Mouse (Mus musculus): ENCODE measurements around the gene Nup98. TPM values are rescaled to one million over a fixed set of nuclear protein-coding genes. Genes with fewer than 3 reads are reported as not detected.

Nup98 gene
- 33.4 TPM for polyA plus RNA-seq (2014; fragmentation: Illumina TruSeq; extraction: RNeasy Lipid Tissue Mini Kit (QIAGEN cat#74804); ENCODE audit: low read depth, low replicate concordance)

DNA sequence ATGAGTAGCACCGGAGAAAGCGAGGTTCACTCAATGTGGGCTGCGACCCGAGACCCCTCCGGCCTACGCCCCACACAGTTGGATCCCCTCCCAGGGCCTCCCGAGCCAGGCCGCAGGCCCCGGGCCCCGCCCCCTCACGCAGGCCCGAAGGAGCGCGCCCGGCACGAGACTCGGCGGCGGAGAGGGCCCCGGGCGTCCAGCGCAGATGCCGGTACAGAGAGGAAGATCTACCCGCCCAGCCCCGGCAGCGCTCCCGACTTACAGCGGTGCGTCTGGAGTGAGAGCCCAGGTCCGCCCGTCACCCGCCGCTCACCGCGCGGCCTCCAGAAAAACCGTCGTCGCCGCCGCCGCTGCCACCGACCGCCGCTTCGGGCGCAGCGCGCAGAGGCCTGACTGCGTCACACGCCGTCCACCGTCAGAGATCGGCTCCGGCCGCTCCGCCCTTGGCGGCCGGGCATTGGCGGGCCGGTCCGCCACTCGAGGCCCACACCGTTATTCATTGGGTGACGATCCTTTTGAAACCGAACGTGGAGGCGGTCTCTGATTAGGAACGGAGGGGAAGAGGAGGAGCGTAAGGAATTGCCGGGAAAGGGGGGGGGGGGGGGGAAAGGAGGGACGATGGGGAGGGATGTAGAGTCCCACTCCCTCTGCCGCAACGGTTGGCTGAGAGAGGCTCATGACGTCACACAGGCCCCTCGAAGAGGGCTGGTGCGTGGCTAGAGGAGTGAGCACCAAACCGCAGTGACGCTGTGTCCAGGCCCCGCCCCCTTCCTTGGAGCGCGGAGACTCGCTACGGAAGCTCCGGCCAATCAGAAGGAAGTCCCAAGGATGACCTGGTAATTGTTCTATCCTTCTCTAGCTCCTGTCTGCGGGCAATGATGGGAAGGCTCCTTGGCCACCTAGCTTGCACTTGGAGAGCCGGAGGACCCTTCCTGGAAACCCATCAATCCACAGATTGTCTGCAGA is at the start of gene Nup98, which contains the start of gene Pgap2:
Nup98 (minus strand) TSS at position 421 of the 966 bp plus-strand sequence.
Pgap2 (plus strand) TSS at position 453 of the 966 bp plus-strand sequence.

DNA sequence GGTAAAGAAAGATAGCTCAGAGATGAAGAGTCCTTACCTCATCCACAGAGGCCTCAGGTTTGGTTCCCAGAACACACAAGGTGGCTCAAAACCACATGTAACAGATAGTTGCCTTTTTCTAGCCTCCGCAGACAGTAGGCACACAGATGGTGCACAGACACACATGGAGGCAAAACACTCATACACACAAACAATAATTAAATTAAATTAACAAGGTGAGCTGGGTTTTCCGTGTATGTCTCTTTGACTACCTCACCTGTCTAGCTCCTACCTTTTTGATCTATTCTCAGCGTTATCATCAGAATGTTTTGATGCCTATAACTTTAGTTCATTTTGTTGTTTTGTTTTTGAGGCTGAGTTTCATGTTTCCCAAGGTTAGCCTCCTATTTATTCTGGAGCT is 46.0 kb upstream of the Nup98 start, which contains the start of gene Rhog:
Rhog (minus strand) TSS at position 101 of the 400 bp plus-strand sequence.

DNA sequence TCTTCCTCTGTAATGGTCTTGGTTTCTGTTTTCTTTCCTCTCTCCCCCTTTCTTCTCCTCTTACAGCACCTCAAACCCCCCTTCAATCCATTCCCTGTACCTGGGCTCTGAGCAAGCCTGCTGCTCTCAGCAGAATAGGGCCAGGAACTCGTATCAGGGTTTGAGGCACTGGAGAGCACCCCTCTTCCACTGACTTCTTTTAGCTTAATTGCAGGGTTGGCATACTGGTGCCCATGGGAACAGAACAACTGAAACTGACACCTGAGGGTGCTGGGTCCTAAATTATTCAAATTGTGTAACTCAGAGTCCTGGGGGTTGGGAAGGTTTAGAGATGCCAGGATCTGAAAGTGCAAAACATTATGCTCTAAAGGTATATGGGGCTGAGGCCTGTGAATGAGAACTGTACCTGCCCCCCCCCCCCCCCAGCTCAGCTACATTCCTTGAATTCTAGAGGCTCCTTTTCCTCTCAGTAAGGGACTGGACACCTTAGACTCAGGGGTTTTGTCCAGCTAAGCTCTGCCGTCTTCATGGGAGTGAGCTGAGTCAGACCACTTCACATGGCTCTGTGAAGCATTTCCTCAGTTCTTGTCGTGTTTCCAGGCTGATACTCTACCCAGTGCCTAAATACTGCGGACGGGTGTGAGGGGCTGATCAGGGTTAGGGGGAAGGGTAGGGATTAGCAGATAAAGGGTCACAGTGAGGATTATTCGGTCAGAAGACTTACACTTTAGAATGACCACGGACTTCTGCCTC is 93.2 kb downstream of the Nup98 start, which contains the start of gene Chrna10:
Chrna10 (minus strand) TSS at position 250 of the 753 bp plus-strand sequence.

DNA sequence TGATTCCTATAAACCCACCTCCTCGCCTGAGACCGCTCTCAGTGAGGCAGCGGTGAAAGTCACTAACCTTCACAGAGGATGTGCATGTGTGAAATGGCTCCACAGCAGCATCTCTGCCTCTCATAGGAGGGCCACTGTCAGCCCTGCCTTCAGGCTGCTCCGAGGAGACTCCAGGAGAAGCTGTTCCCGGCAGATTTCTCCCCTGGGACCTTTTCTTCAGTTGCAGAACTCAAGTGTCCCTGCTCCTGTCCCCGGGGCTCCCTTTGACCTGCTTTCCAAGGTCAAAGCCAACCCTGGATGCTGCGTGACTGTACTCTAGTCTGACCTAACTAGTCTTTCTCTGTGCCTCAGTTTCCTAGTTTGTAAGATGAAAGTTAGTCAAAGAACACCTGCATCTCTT is 100.8 kb downstream of the Nup98 start, which contains the start of gene Art5:
Art5 (minus strand) TSS at position 319 of the 400 bp plus-strand sequence.

DNA sequence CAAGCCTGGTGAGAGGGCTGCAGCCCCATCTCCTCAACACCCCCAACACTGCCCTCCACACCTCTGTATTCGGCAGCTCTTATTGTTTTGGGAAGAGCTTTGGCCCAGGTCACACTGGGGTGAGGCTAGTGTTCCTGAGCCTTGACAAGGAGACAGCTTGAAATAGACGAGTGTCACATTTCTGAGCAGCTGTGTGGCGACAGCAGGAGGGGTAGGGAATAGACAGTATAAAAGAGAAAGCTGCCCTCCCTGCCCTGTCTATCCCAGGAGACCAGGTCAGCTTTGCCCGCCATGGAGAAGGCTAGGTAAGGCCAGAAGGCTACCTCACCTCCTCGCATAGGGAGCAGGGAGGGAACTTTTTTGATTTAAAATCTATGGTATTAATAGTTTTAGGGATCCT is 108.5 kb downstream of the Nup98 start, which contains the start of gene Art1:
Art1 (plus strand) TSS at position 257 of the 400 bp plus-strand sequence.

DNA sequence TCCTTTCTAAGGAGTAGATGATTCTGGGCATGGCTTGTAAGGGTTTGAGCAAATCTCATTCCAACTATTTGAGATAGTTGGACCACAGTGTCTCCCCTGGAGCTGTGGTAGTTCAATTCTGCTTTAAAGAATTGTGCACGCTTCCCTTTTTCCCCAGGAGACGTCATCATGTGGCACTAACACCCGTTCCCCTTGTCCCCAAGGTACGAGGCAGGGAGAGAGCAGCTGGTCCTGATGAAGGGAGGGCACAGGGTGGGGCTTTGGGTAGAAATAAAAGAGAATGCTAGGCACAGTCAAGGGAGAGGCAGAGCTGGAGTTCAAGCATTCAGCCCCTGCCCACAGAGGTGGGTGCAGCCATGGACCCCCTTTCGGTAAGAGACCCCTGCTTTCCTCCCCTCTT is 127.2 kb downstream of the Nup98 start, which contains the start of gene Trpc2:
Trpc2 (plus strand) TSS at position 301 of the 400 bp plus-strand sequence.

Other genes starting within 250 kb of the Nup98 start
- 9.1 TPM for gene Il18bp, start 191.5 kb downstream of the Nup98 start, polyA plus RNA-seq (2014; fragmentation: Illumina TruSeq; extraction: RNeasy Lipid Tissue Mini Kit (QIAGEN cat#74804); ENCODE audit: low read depth, low replicate concordance)
- 16.5 TPM for gene Rnf121, start 144.7 kb downstream of the Nup98 start, polyA plus RNA-seq (2014; fragmentation: Illumina TruSeq; extraction: RNeasy Lipid Tissue Mini Kit (QIAGEN cat#74804); ENCODE audit: low read depth, low replicate concordance)
- 9.9 TPM for gene Xndc1, start 144.7 kb downstream of the Nup98 start, polyA plus RNA-seq (2014; fragmentation: Illumina TruSeq; extraction: RNeasy Lipid Tissue Mini Kit (QIAGEN cat#74804); ENCODE audit: low read depth, low replicate concordance)
- gene Xntrpc, start 144.5 kb downstream of the Nup98 start, polyA plus RNA-seq (2014; fragmentation: Illumina TruSeq; extraction: RNeasy Lipid Tissue Mini Kit (QIAGEN cat#74804); ENCODE audit: low read depth, low replicate concordance): not detected
- gene Trpc2, start 127.1 kb downstream of the Nup98 start, polyA plus RNA-seq (2014; fragmentation: Illumina TruSeq; extraction: RNeasy Lipid Tissue Mini Kit (QIAGEN cat#74804); ENCODE audit: low read depth, low replicate concordance): not detected
- not detected for gene Art1, start 108.4 kb downstream of the Nup98 start, polyA plus RNA-seq (2014; fragmentation: Illumina TruSeq; extraction: RNeasy Lipid Tissue Mini Kit (QIAGEN cat#74804); ENCODE audit: low read depth, low replicate concordance)
- gene Art5, start 100.7 kb downstream of the Nup98 start, polyA plus RNA-seq (2014; fragmentation: Illumina TruSeq; extraction: RNeasy Lipid Tissue Mini Kit (QIAGEN cat#74804); ENCODE audit: low read depth, low replicate concordance): not detected
- gene Chrna10, start 93.3 kb downstream of the Nup98 start, polyA plus RNA-seq (2014; fragmentation: Illumina TruSeq; extraction: RNeasy Lipid Tissue Mini Kit (QIAGEN cat#74804); ENCODE audit: low read depth, low replicate concordance): not detected
- 25.3 TPM for gene Pgap2, start within 50 bp of the Nup98 start, polyA plus RNA-seq (2014; fragmentation: Illumina TruSeq; extraction: RNeasy Lipid Tissue Mini Kit (QIAGEN cat#74804); ENCODE audit: low read depth, low replicate concordance)
- 1.2 TPM for gene Rhog, start 45.9 kb upstream of the Nup98 start, polyA plus RNA-seq (2014; fragmentation: Illumina TruSeq; extraction: RNeasy Lipid Tissue Mini Kit (QIAGEN cat#74804); ENCODE audit: low read depth, low replicate concordance)
- 5.1 TPM for gene Stim1, start 57.6 kb upstream of the Nup98 start, polyA plus RNA-seq (2014; fragmentation: Illumina TruSeq; extraction: RNeasy Lipid Tissue Mini Kit (QIAGEN cat#74804); ENCODE audit: low read depth, low replicate concordance)
- gene Rrm1, start 231.5 kb upstream of the Nup98 start, polyA plus RNA-seq (2014; fragmentation: Illumina TruSeq; extraction: RNeasy Lipid Tissue Mini Kit (QIAGEN cat#74804); ENCODE audit: low read depth, low replicate concordance): 22.6 TPM